Mouse (Mus musculus) heart, embryonic 11.5 days (tissue): ENCODE measurements around the gene Xcl1. TPM values are rescaled to one million over a fixed set of nuclear protein-coding genes. Genes with fewer than 3 reads are reported as not detected.
"Not testable (repeated sequence)": the region's sequence is repeated elsewhere in the genome, so short reads cannot be mapped to it uniquely, and the experiment has no call there.

Experiments used
- ATAC-seq: fragments of 200-750 bp; cut with Nextera tagmentation; replicated peaks from 2 replicates; pipeline ENCODE4 v1.8.0; 2017; ENCODE audit warnings: moderate library complexity; ENCODE audit not compliant: insufficient number of reproducible peaks, low FRiP score, low TSS enrichment
- H3K27ac ChIP-seq: fragments of 300-500 bp; sonication (generic); 2 replicates; pipeline ENCODE4 v1.5.1; 2014; ENCODE audit warnings: mild to moderate bottlenecking, low read depth, low read length
- H3K27me3 ChIP-seq: fragments of 300-500 bp; sonication (generic); 2 replicates; pipeline ENCODE4 v1.6.1; 2014; ENCODE audit warnings: mild to moderate bottlenecking, low read length, mixed read lengths; ENCODE audit not compliant: control insufficient read depth, insufficient read depth
- H3K36me3 ChIP-seq: fragments of 300-500 bp; sonication (generic); 2 replicates; pipeline ENCODE4 v1.6.1; 2014; ENCODE audit warnings: mild to moderate bottlenecking, low read length, moderate library complexity, mixed read lengths; ENCODE audit not compliant: control insufficient read depth, insufficient read depth
- H3K4me1 ChIP-seq: fragments of 300-500 bp; sonication (generic); 2 replicates; pipeline ENCODE4 v1.6.1; 2014; ENCODE audit warnings: low read length; ENCODE audit not compliant: control insufficient read depth, insufficient read depth
- H3K4me2 ChIP-seq: fragments of 300-500 bp; sonication (generic); 2 replicates; pipeline ENCODE4 v1.6.1; 2014; ENCODE audit warnings: mild to moderate bottlenecking, moderate library complexity
- H3K4me3 ChIP-seq: fragments of 300-500 bp; sonication (generic); 2 replicates; pipeline ENCODE4 v1.5.1; 2014; ENCODE audit warnings: low read depth, low read length
- H3K9ac ChIP-seq: fragments of 300-500 bp; sonication (generic); 2 replicates; pipeline ENCODE4 v1.6.1; 2014; ENCODE audit warnings: mild to moderate bottlenecking, low read depth, low read length, moderate library complexity
- H3K9me3 ChIP-seq: fragments of 300-500 bp; sonication (generic); replicated peaks from 2 replicates; pipeline ENCODE4 v1.6.1; 2016; ENCODE audit warnings: low read length; ENCODE audit not compliant: control insufficient read depth
- WGBS: fragments of 180-500 bp; shearing (Covaris S2); extraction: QIAGEN DNeasy Blood & Tissue Kit; methylation state at CpG from one replicate; pipeline ENCODE4 v1.1.7; 2014; ENCODE audit not compliant: insufficient replicate concordance; 5-methylcytosine and 5-hydroxymethylcytosine counted together
- polyA plus RNA-seq: library from polyadenylated mRNA; unstranded; fragments of >200 nt; fragmentation: Nextera tagmentation; extraction: Ambion mirVana; gene quantifications from 2 replicates; pipeline ENCODE4 v1.2.1, GENCODE M21; 2014

The Xcl1 gene
- polyA plus RNA-seq: not detected in 2 replicates

GRCm38 (mm10) chr1:164935477-164936044 is at the start of gene Xcl1:
Xcl1 (minus strand) TSS chr1:164935527.
- Histone ChIP-seq H3K4me1 (no peaks in the 10 kb centered on the region), H3K27me3 (no peaks in the 10 kb centered on the region), H3K36me3 (no peaks in the 10 kb centered on the region), H3K9me3 (no peaks in the 10 kb centered on the region), H3K4me2 (no peak within 1 kb of the TSS), H3K4me3 (no peak within 1 kb of the TSS), H3K27ac (no peak within 1 kb of the TSS), H3K9ac (no peak within 1 kb of the TSS)
- ATAC-seq: no peak
- 51% methylated on average over 9 of the region's 9 CpGs for WGBS

GRCm38 (mm10) chr1:164984681-164985080 is 49.4 kb upstream of the Xcl1 start:
- H3K9ac ChIP-seq, H3K4me1 ChIP-seq, H3K27me3 ChIP-seq, H3K4me3 ChIP-seq, H3K36me3 ChIP-seq, ATAC-seq, H3K27ac ChIP-seq, H3K4me2 ChIP-seq, H3K9me3 ChIP-seq: not testable (repeated sequence)
- WGBS: 85% methylated on average over 10 of the region's 10 CpGs

GRCm38 (mm10) chr1:164977351-164977750 is 42.0 kb upstream of the Xcl1 start:
- Histone ChIP-seq H3K9ac (no peak overlapping the region), H3K27me3 (no peaks in the 10 kb centered on the region), H3K9me3 (no peaks in the 10 kb centered on the region), H3K36me3 (no peaks in the 10 kb centered on the region), H3K27ac (no peak overlapping the region), H3K4me3 (no peak overlapping the region), H3K4me2 (no peak overlapping the region), H3K4me1 (no peaks in the 10 kb centered on the region)
- ATAC-seq: no peak

GRCm38 (mm10) chr1:164975729-164976128 is 40.4 kb upstream of the Xcl1 start:
- Histone ChIP-seq H3K27me3 (no peaks in the 10 kb centered on the region), H3K36me3 (no peaks in the 10 kb centered on the region), H3K27ac (no peak overlapping the region), H3K4me1 (no peaks in the 10 kb centered on the region), H3K4me2 (no peak overlapping the region), H3K9me3 (no peaks in the 10 kb centered on the region), H3K4me3 (no peak overlapping the region), H3K9ac (no peak overlapping the region)
- 73% methylated on average over 7 of the region's 7 CpGs for WGBS
- ATAC-seq: no peak

GRCm38 (mm10) chr1:164975276-164975675 is 39.9 kb upstream of the Xcl1 start:
- Histone ChIP-seq H3K9ac (no peak overlapping the region), H3K36me3 (no peaks in the 10 kb centered on the region), H3K9me3 (no peaks in the 10 kb centered on the region), H3K27ac (no peak overlapping the region), H3K4me2 (no peak overlapping the region), H3K27me3 (no peaks in the 10 kb centered on the region), H3K4me1 (no peaks in the 10 kb centered on the region), H3K4me3 (no peak overlapping the region)
- ATAC-seq: no peak
- WGBS: 83% methylated on average over 3 of the region's 3 CpGs

GRCm38 (mm10) chr1:164973790-164974189 is 38.5 kb upstream of the Xcl1 start:
- no peaks in the 10 kb centered on the region for H3K9me3 ChIP-seq
- H3K4me2 ChIP-seq: no peak overlapping the region
- ATAC-seq: no peak
- WGBS: 56% methylated on average over 3 of the region's 3 CpGs
- H3K27me3 ChIP-seq: no peaks in the 10 kb centered on the region
- no peaks in the 10 kb centered on the region for H3K4me1 ChIP-seq
- no peak overlapping the region for H3K27ac ChIP-seq
- H3K4me3 ChIP-seq: no peak overlapping the region
- no peaks in the 10 kb centered on the region for H3K36me3 ChIP-seq
- H3K9ac ChIP-seq: no peak overlapping the region

GRCm38 (mm10) chr1:164973341-164973740 is 38.0 kb upstream of the Xcl1 start:
- no peak for ATAC-seq
- Histone ChIP-seq H3K27ac (no peak overlapping the region), H3K27me3 (no peaks in the 10 kb centered on the region), H3K4me3 (no peak overlapping the region), H3K4me1 (no peaks in the 10 kb centered on the region), H3K4me2 (no peak overlapping the region), H3K9ac (no peak overlapping the region), H3K36me3 (no peaks in the 10 kb centered on the region), H3K9me3 (no peaks in the 10 kb centered on the region)
- whole genome bisulfite sequencing: 76% methylated on average over 1 of the region's 1 CpGs

- 77% methylated on average over 5 of the region's 5 CpGs for WGBS
- Histone ChIP-seq H3K27me3 (no peaks in the 10 kb centered on the region), H3K4me2 (no peak overlapping the region), H3K9me3 (no peaks in the 10 kb centered on the region), H3K36me3 (no peaks in the 10 kb centered on the region), H3K4me3 (no peak overlapping the region), H3K27ac (no peak overlapping the region), H3K4me1 (no peaks in the 10 kb centered on the region), H3K9ac (no peak overlapping the region)
- no peak for ATAC-seq
These were observed 37.4 kb upstream of the Xcl1 start for GRCm38 (mm10) chr1:164972744-164973143.

- Histone ChIP-seq H3K9ac (no peak overlapping the region), H3K27me3 (no peaks in the 10 kb centered on the region), H3K4me3 (no peak overlapping the region), H3K27ac (no peak overlapping the region), H3K4me1 (no peaks in the 10 kb centered on the region; the same call in none of the 2 replicates), H3K4me2 (no peak overlapping the region), H3K36me3 (no peaks in the 10 kb centered on the region), H3K9me3 (no peaks in the 10 kb centered on the region)
- no peak for ATAC-seq
- WGBS: 43% methylated on average over 8 of the region's 8 CpGs
These were observed 30.9 kb upstream of the Xcl1 start for GRCm38 (mm10) chr1:164966095-164966698.
